Mouse (Mus musculus) midbrain, postnatal 0 days (tissue): ENCODE results near the gene Gm5269. TPM values are rescaled to one million over a fixed set of nuclear protein-coding genes. Genes with fewer than 3 reads are reported as not detected.

Source experiments
- ATAC-seq: fragments of 200-750 bp; cut with Nextera tagmentation; 2 replicates; pipeline ENCODE4 v1.8.0; 2017; ENCODE audit warnings: moderate number of reproducible peaks, mild to moderate bottlenecking, moderate TSS enrichment, moderate library complexity; ENCODE audit not compliant: low FRiP score
- DNase-seq: peaks from one replicate; pipeline ENCODE4 v3.0.0-alpha.2; 2015; ENCODE audit warnings: low spot score
- H3K27ac ChIP-seq: fragments of 300-500 bp; sonication (generic); 2 replicates; pipeline ENCODE4 v1.5.1; 2014; ENCODE audit warnings: low read depth, mild to moderate bottlenecking, low read length, mixed read lengths
- H3K27me3 ChIP-seq: fragments of 300-500 bp; sonication (generic); 2 replicates; pipeline ENCODE4 v1.6.1; 2014; ENCODE audit warnings: low read length, control low read depth, mixed read lengths; ENCODE audit not compliant: insufficient read depth
- H3K36me3 ChIP-seq: fragments of 300-500 bp; sonication (generic); 2 replicates; pipeline ENCODE4 v1.6.1; 2014; ENCODE audit warnings: low read length, control low read depth, mixed read lengths; ENCODE audit not compliant: insufficient read depth
- H3K4me1 ChIP-seq: fragments of 300-500 bp; sonication (generic); 2 replicates; pipeline ENCODE4 v1.6.1; 2014; ENCODE audit warnings: mild to moderate bottlenecking, control low read depth, antibody characterized with exemption, low read length, mixed read lengths; ENCODE audit not compliant: insufficient read depth
- H3K4me2 ChIP-seq: fragments of 300-500 bp; sonication (generic); 2 replicates; pipeline ENCODE4 v1.6.1; 2014; ENCODE audit warnings: low read depth, mild to moderate bottlenecking, low read length, mixed read lengths; ENCODE audit not compliant: poor library complexity, severe bottlenecking
- H3K4me3 ChIP-seq: fragments of 300-500 bp; sonication (generic); 2 replicates; pipeline ENCODE4 v1.5.1; 2014; ENCODE audit warnings: low read depth, mild to moderate bottlenecking, low read length, moderate library complexity
- H3K9ac ChIP-seq: fragments of 300-500 bp; sonication (generic); replicated peaks from 2 replicates; pipeline ENCODE4 v1.6.1; 2014; ENCODE audit warnings: mild to moderate bottlenecking, low read length, moderate library complexity, mixed read lengths; ENCODE audit not compliant: poor library complexity, severe bottlenecking
- H3K9me3 ChIP-seq: fragments of 300-500 bp; sonication (generic); 2 replicates; pipeline ENCODE4 v1.6.1; 2016; ENCODE audit warnings: low read length, control low read depth
- CTCF ChIP-seq: IDR thresholded peaks from 2 replicates; pipeline ENCODE4 v1.5.1; 2016; ENCODE audit warnings: antibody characterized with exemption, mild to moderate bottlenecking
- WGBS: fragments of 180-500 bp; shearing (Covaris S2); extraction: QIAGEN DNeasy Blood & Tissue Kit; methylation state at CpG from one replicate; pipeline ENCODE4 v1.1.7; 2014; 5-methylcytosine and 5-hydroxymethylcytosine counted together
- polyA plus RNA-seq: library from polyadenylated mRNA; unstranded; fragments of >200 nt; fragmentation: Nextera tagmentation; extraction: Ambion mirVana; gene quantifications from 2 replicates; pipeline ENCODE4 v1.2.1, GENCODE M21; 2015
- total RNA-seq: library from RNA; depleted of rRNA; stranded (reverse); fragments of >200 nt; gene quantifications from 2 replicates; pipeline ENCODE4 v1.2.3, GENCODE M21; 2014; rRNA removed

Gene Gm5269
- total and polyA plus RNA-seq, 2 experiments from 2014 or later, result not detected

GRCm38 (mm10) chr1:45845466-45845865 lies 44.6 kb downstream of the Gm5269 start:
- no peaks in the 10 kb centered on the region for H3K27me3 ChIP-seq
- H3K27ac ChIP-seq, result no peak overlapping the region
- H3K9ac ChIP-seq, result no peak overlapping the region
- H3K4me1 ChIP-seq, result no peaks in the 10 kb centered on the region
- H3K9me3 ChIP-seq, result no peaks in the 10 kb centered on the region
- 83% methylated on average over 1 of the region's 1 CpGs for whole genome bisulfite sequencing
- H3K36me3 ChIP-seq, result no peaks in the 10 kb centered on the region
- no peak for TF ChIP-seq CTCF
- DNase-seq (no peak), ATAC-seq (no peak)
- no peak overlapping the region for H3K4me2 ChIP-seq
- H3K4me3 ChIP-seq, result no peak overlapping the region

Other genes starting within 250 kb of the Gm5269 start
- gene Wdr75, start 95.1 kb downstream of the Gm5269 start, total RNA-seq, result 159 and 237 TPM in 2 replicates
- gene Wdr75, start 95.1 kb downstream of the Gm5269 start, polyA plus RNA-seq, result 36.6 and 38.1 TPM in 2 replicates
- gene Slc40a1, start 36.2 kb upstream of the Gm5269 start, total RNA-seq, result 12.9 and 18.5 TPM in 2 replicates
- 23.9 and 24.8 TPM in 2 replicates for gene Slc40a1, start 36.2 kb upstream of the Gm5269 start, polyA plus RNA-seq
- gene Dnah7b, start 176.0 kb upstream of the Gm5269 start, total RNA-seq, result 3.6 and 7.3 TPM in 2 replicates
- 1.3 and 2.8 TPM in 2 replicates for gene Dnah7b, start 176.0 kb upstream of the Gm5269 start, polyA plus RNA-seq